Mouse (Mus musculus): ENCODE measurements around the gene Tprg. TPM values are rescaled to one million over a fixed set of nuclear protein-coding genes. Genes with fewer than 3 reads are reported as not detected.

Gene Tprg
- not detected for polyA plus RNA-seq (2014; fragmentation: Illumina TruSeq; extraction: RNeasy Lipid Tissue Mini Kit (QIAGEN cat#74804); ENCODE audit: low read depth, low replicate concordance)

DNA sequence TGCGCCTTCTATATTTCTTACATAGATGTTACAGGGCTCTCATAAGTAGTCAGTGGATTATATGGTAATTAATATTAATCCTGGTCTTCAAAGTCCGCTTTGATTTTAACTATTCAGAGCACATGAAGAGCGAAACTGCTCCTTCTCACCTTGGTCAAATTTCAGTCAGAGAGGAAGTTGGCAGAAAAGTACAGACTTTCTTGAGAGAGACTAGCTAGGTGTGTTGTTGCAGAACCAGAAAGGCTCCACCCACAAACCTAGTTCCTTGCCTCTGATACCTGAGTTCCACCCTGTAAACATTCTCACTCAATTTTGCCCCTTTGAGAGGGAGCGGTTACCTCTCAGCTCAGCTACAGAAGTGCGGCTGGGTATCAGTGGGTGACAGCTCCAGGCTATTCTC, at the start of gene Tprg:
Gene Tprg, plus strand, starts transcription at position 301 of the 400 bp plus-strand sequence.

